Mouse (Mus musculus) midbrain, embryonic 16.5 days (tissue): ENCODE measurements around the gene Mark4. TPM values are rescaled to one million over a fixed set of nuclear protein-coding genes. Genes with fewer than 3 reads are reported as not detected.

Experiments
- ATAC-seq: fragments of 200-750 bp; cut with Nextera tagmentation; 2 replicates; pipeline ENCODE4 v1.8.0; 2017; ENCODE audit warnings: moderate TSS enrichment
- H3K27ac ChIP-seq: fragments of 300-500 bp; sonication (generic); 2 replicates; pipeline ENCODE4 v1.5.1; 2014; ENCODE audit warnings: mild to moderate bottlenecking, low read length, mixed read lengths
- H3K27me3 ChIP-seq: fragments of 300-500 bp; sonication (generic); 2 replicates; pipeline ENCODE4 v1.6.1; 2014; ENCODE audit warnings: low read depth, low read length, mixed read lengths; ENCODE audit not compliant: control insufficient read depth, insufficient read depth
- H3K36me3 ChIP-seq: fragments of 300-500 bp; sonication (generic); 2 replicates; pipeline ENCODE4 v1.6.1; 2014; ENCODE audit warnings: mild to moderate bottlenecking, low read length, moderate library complexity, mixed read lengths; ENCODE audit not compliant: control insufficient read depth, insufficient read depth
- H3K4me1 ChIP-seq: fragments of 300-500 bp; sonication (generic); 2 replicates; pipeline ENCODE4 v1.6.1; 2014; ENCODE audit warnings: mild to moderate bottlenecking, low read length, mixed read lengths; ENCODE audit not compliant: control insufficient read depth, insufficient read depth
- H3K4me2 ChIP-seq: fragments of 300-500 bp; sonication (generic); 2 replicates; pipeline ENCODE4 v1.6.1; 2014; ENCODE audit warnings: mild to moderate bottlenecking, low read length, mixed read lengths
- H3K4me3 ChIP-seq: fragments of 300-500 bp; sonication (generic); 2 replicates; pipeline ENCODE4 v1.5.1; 2014; ENCODE audit warnings: low read depth, mild to moderate bottlenecking, low read length, moderate library complexity, mixed read lengths
- H3K9ac ChIP-seq: fragments of 300-500 bp; sonication (generic); 2 replicates; pipeline ENCODE4 v1.6.1; 2014; ENCODE audit warnings: low read depth, low read length, mixed read lengths
- H3K9me3 ChIP-seq: fragments of 300-500 bp; sonication (generic); replicated peaks from 2 replicates; pipeline ENCODE4 v1.6.1; 2014; ENCODE audit warnings: mild to moderate bottlenecking, low read length, mixed read lengths; ENCODE audit not compliant: control insufficient read depth, poor library complexity, severe bottlenecking
- WGBS: fragments of 180-500 bp; shearing (Covaris S2); extraction: QIAGEN DNeasy Blood & Tissue Kit; methylation state at CpG from one replicate; pipeline ENCODE4 v1.1.7; 2014; 5-methylcytosine and 5-hydroxymethylcytosine counted together
- microRNA counts: library from miRNA; unstranded; fragments of <30 nt; microRNA quantifications from one replicate; lab custom pipeline; 2016
- microRNA-seq: library from miRNA; unstranded; fragments of <30 nt; microRNA quantifications from one replicate; pipeline ENCODE4, GENCODE M21; 2017
- polyA plus RNA-seq: library from polyadenylated mRNA; unstranded; fragments of >200 nt; fragmentation: Nextera tagmentation; extraction: Ambion mirVana; gene quantifications from 2 replicates; pipeline ENCODE4 v1.2.1, GENCODE M21; 2015

The Mark4 gene
- polyA plus RNA-seq, 1 experiment from 2014 or later, result 14.8 TPM

DNA sequence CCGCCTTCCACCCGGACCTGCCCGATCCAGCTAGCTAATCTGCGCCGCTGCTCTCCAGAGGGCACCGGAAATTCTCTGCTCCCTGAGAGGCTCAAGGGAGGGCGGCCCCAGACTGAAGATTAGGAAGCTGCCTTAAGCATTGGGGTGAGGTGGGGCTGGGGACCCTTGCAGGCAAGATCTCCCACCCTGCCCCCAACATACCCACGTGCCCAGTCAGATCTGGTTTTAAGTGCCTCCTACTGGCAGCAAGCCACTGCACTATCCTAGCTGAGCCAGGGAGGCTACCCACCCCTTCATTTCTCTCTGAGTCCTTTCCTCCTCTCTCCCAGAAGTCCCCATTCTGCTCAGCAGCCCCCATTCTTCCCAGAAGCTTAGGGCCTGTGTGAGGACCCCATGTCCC is 80.6 kb downstream of the Mark4 start:
- no peaks in the 10 kb centered on the region for H3K27me3 ChIP-seq
- H3K9me3 ChIP-seq, result no peaks in the 10 kb centered on the region
- WGBS, result 75% methylated on average over 8 of the region's 8 CpGs
- H3K4me1 ChIP-seq, result peaks cover 6% of the 10 kb centered on the region
- H3K4me3 ChIP-seq, result no peak overlapping the region
- ATAC-seq, result no peak
- no peak overlapping the region for H3K27ac ChIP-seq
- no peaks in the 10 kb centered on the region for H3K36me3 ChIP-seq
- no peak overlapping the region for H3K9ac ChIP-seq
- H3K4me2 ChIP-seq, result no peak overlapping the region

DNA sequence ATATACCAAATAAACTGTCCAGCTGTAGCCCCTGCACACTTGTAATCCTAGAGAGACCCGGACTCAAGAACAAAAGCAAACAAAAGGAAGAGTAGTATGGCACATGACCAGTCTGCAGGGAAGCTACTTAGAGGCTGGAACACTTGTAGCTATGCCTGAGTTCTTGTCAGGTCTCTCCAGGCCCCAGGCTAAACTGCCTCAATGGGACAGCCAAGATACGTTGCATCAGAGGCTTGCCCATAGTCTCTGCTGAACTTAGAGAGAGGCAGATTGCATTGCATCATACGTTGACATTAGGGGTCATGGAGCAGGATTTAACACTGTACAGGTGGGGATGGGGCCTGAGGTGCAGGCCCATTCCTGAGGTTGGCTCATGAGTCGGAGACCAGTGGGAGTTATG is 82.6 kb downstream of the Mark4 start:
- no peak overlapping the region for H3K27ac ChIP-seq
- ATAC-seq, result no peak
- no peak overlapping the region for H3K4me2 ChIP-seq
- H3K27me3 ChIP-seq, result no peaks in the 10 kb centered on the region
- no peaks in the 10 kb centered on the region for H3K9me3 ChIP-seq
- no peaks in the 10 kb centered on the region for H3K4me1 ChIP-seq
- 95% methylated on average over 4 of the region's 4 CpGs for WGBS
- no peak overlapping the region for H3K9ac ChIP-seq
- no peak overlapping the region for H3K4me3 ChIP-seq
- H3K36me3 ChIP-seq, result no peaks in the 10 kb centered on the region

DNA sequence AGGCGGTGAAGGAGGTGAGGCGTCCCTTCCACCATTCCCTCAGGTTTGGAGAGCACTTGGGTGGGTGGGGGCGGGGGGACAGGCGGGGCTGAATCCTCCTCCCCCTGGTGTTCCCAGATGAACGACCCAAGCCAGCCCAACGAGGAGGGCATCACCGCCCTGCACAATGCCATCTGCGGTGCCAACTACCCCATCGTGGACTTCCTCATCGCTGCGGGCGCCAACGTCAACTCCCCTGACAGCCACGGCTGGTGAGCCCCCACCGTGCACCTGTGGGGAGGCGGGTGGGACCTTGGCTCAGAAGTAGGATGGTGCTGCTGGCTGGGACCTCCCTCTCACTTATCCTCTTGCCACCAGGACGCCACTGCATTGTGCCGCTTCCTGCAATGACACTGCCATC is 83.3 kb downstream of the Mark4 start:
- WGBS, result 79% methylated on average over 16 of the region's 18 CpGs

More for the DNA sequence above, 83.3 kb downstream of the Mark4 start:
- Histone ChIP-seq H3K9me3 (no peaks in the 10 kb centered on the region), H3K4me3 (no peak overlapping the region), H3K27ac (no peak overlapping the region), H3K36me3 (no peaks in the 10 kb centered on the region), H3K9ac (no peak overlapping the region), H3K27me3 (no peaks in the 10 kb centered on the region), H3K4me1 (no peaks in the 10 kb centered on the region), H3K4me2 (no peak overlapping the region)
- ATAC-seq, result no peak

MicroRNA genes within 50 kb of the gene (microRNA counts, 519-probe panel; counts per million panel counts)
- microRNA mmu-miR-343 (lab: Ali Mortazavi, UCI), result 386 counts per million, percentile 18 among the panel's probes with 10 or more counts

Small RNA genes lying within 50 kb of the gene (microRNA-seq; reads per million reads assigned to microRNA genes)
- gene Mir343, result not detected

Other genes with a start within 250 kb of the Mark4 start
- gene Gpr4, start 246.3 kb downstream of the Mark4 start, polyA plus RNA-seq, result 3.4 and 4.5 TPM in 2 replicates
- gene Opa3, start 230.5 kb downstream of the Mark4 start, polyA plus RNA-seq, result 33.8 and 36.5 TPM in 2 replicates
- 35.5 and 40.9 TPM in 2 replicates for gene Vasp, start 187.0 kb downstream of the Mark4 start, polyA plus RNA-seq
- gene Ppm1n, start 178.8 kb downstream of the Mark4 start, polyA plus RNA-seq, result 1.5 and 1.6 TPM in 2 replicates
- gene Rtn2, start 176.2 kb downstream of the Mark4 start, polyA plus RNA-seq, result 111 and 114 TPM in 2 replicates
- 0.06 TPM in 2 replicates for gene Fosb, start 148.8 kb downstream of the Mark4 start, polyA plus RNA-seq
- 80.1 and 82.4 TPM in 2 replicates for gene Ercc1, start 114.0 kb downstream of the Mark4 start, polyA plus RNA-seq
- gene Cd3eap, start 99.3 kb downstream of the Mark4 start, polyA plus RNA-seq, result 24.1 and 24.6 TPM in 2 replicates
- 2.0 and 2.8 TPM in 2 replicates for gene Ppp1r13l, start 99.1 kb downstream of the Mark4 start, polyA plus RNA-seq
- gene Ercc2, start 76.8 kb downstream of the Mark4 start, polyA plus RNA-seq, result 28.0 and 29.5 TPM in 2 replicates
- 1.4 and 1.7 TPM in 2 replicates for gene Klc3, start 54.7 kb downstream of the Mark4 start, polyA plus RNA-seq
- gene Ckm, start 54.0 kb downstream of the Mark4 start, polyA plus RNA-seq, result 0.25 and 0.35 TPM in 2 replicates
- gene Exoc3l2, start 4.5 kb upstream of the Mark4 start, polyA plus RNA-seq, result 0.12 and 0.45 TPM in 2 replicates
- gene Bloc1s3, start 49.5 kb upstream of the Mark4 start, polyA plus RNA-seq, result 3.9 and 4.2 TPM in 2 replicates
- 30.5 and 31.9 TPM in 2 replicates for gene Trappc6a, start 49.6 kb upstream of the Mark4 start, polyA plus RNA-seq
- gene Nkpd1, start 59.0 kb upstream of the Mark4 start, polyA plus RNA-seq, result 0.88 and 0.92 TPM in 2 replicates
- gene Ppp1r37, start 104.3 kb upstream of the Mark4 start, polyA plus RNA-seq, result 34.7 and 37.8 TPM in 2 replicates
- 0.11 and 0.14 TPM in 2 replicates for gene Zfp296, start 118.5 kb upstream of the Mark4 start, polyA plus RNA-seq
- 143 and 145 TPM in 2 replicates for gene Gemin7, start 118.8 kb upstream of the Mark4 start, polyA plus RNA-seq
- 58.6 TPM in 2 replicates for gene Clasrp, start 145.7 kb upstream of the Mark4 start, polyA plus RNA-seq
- 6.1 and 6.5 TPM in 2 replicates for gene Relb, start 170.6 kb upstream of the Mark4 start, polyA plus RNA-seq
- gene Clptm1, start 206.2 kb upstream of the Mark4 start, polyA plus RNA-seq, result 120 and 122 TPM in 2 replicates
- not detected in 2 replicates for gene Apoc2, start 219.1 kb upstream of the Mark4 start, polyA plus RNA-seq
- not detected in 2 replicates for gene Gm44805, start 222.6 kb upstream of the Mark4 start, polyA plus RNA-seq
- not detected in 2 replicates for gene Apoc4, start 222.7 kb upstream of the Mark4 start, polyA plus RNA-seq
- 0.96 and 1.0 TPM in 2 replicates for gene Apoc1, start 233.8 kb upstream of the Mark4 start, polyA plus RNA-seq
- 350 and 686 TPM in 2 replicates for gene Apoe, start 240.4 kb upstream of the Mark4 start, polyA plus RNA-seq